Mouse (Mus musculus) heart, embryonic 16.5 days (tissue): ENCODE measurements around the gene Adap1. TPM values are rescaled to one million over a fixed set of nuclear protein-coding genes. Genes with fewer than 3 reads are reported as not detected.
A peak's percentile ranks its signal among the peaks of the same experiment; 100 is the strongest.

Experiments used
- ATAC-seq: fragments of 200-750 bp; cut with Nextera tagmentation; replicated peaks from 2 replicates; pipeline ENCODE4 v1.8.0; 2017; ENCODE audit warnings: moderate number of reproducible peaks; ENCODE audit not compliant: insufficient read depth, low FRiP score; ENCODE audit errors: extremely low read depth
- H3K27ac ChIP-seq: fragments of 300-500 bp; sonication (generic); 2 replicates; pipeline ENCODE4 v1.5.1; 2014; ENCODE audit warnings: mild to moderate bottlenecking, low read length, control low read depth, moderate library complexity
- H3K27me3 ChIP-seq: fragments of 300-500 bp; sonication (generic); 2 replicates; pipeline ENCODE4 v1.6.1; 2014; ENCODE audit warnings: low read length, mixed read lengths; ENCODE audit not compliant: control insufficient read depth, insufficient read depth
- H3K36me3 ChIP-seq: fragments of 300-500 bp; sonication (generic); 2 replicates; pipeline ENCODE4 v1.6.1; 2014; ENCODE audit not compliant: control insufficient read depth, insufficient read depth
- H3K4me1 ChIP-seq: fragments of 300-500 bp; sonication (generic); 2 replicates; pipeline ENCODE4 v1.6.1; 2014; ENCODE audit warnings: low read length, mixed read lengths; ENCODE audit not compliant: control insufficient read depth, insufficient read depth
- H3K4me2 ChIP-seq: fragments of 300-500 bp; sonication (generic); 2 replicates; pipeline ENCODE4 v1.6.1; 2014; ENCODE audit warnings: low read depth, mild to moderate bottlenecking, control low read depth, low read length
- H3K4me3 ChIP-seq: fragments of 300-500 bp; sonication (generic); 2 replicates; pipeline ENCODE4 v1.5.1; 2014; ENCODE audit warnings: mild to moderate bottlenecking, control low read depth, low read length
- H3K9ac ChIP-seq: fragments of 300-500 bp; sonication (generic); 2 replicates; pipeline ENCODE4 v1.6.1; 2014; ENCODE audit warnings: low read length, control low read depth
- H3K9me3 ChIP-seq: fragments of 300-500 bp; sonication (generic); replicated peaks from 2 replicates; pipeline ENCODE4 v1.6.1; 2016; ENCODE audit warnings: low read length; ENCODE audit not compliant: control insufficient read depth
- WGBS: fragments of 180-500 bp; shearing (Covaris S2); extraction: QIAGEN DNeasy Blood & Tissue Kit; methylation state at CpG from one replicate; pipeline ENCODE4 v1.1.7; 2014; 5-methylcytosine and 5-hydroxymethylcytosine counted together
- polyA plus RNA-seq: library from polyadenylated mRNA; unstranded; fragments of >200 nt; fragmentation: Nextera tagmentation; extraction: Ambion mirVana; gene quantifications from 2 replicates; pipeline ENCODE4 v1.2.1, GENCODE M21; 2015

The Adap1 gene
- 0.59 and 1.6 TPM in 2 replicates for polyA plus RNA-seq

DNA sequence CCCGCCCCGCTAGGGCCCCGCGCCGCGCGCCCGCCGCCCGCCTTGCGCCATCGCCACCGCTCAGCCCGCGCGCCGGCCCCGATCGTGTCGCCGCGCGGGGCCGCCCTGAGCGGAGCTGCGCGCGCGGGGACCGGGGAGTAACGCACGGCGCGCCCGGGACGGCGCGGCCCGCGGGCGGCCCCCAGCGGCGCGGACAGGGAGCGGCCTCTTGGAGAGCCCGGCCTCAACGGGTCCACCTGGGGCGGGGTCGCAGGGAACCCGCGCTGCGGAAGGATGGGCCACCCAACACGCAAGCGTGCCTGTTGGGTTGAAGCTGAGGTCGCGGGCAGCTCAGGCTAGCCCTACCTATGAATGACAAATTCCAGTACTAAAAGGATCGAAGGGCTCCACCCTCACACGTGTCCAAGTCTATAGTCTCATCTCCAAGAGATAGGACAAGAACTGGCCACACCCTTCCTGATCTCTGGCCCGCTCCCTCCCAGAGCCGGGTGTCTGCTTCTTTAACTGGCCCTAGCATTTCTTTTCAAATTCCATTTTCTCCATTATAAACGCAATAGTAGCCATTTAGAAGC, at the start of gene Adap1:
TSS of gene Adap1 (minus strand) at position 228 of the 572 bp plus-strand sequence.
- Histone ChIP-seq H3K27ac (no peak within 1 kb of the TSS), H3K4me2 (peak within 1 kb of the TSS; percentile 99), H3K4me3 (peak within 1 kb of the TSS; percentile 73), H3K27me3 (peaks cover 31% of the 10 kb centered on the region), H3K36me3 (no peaks in the 10 kb centered on the region), H3K4me1 (peaks cover 11% of the 10 kb centered on the region), H3K9ac (peak within 1 kb of the TSS; percentile 81), H3K9me3 (no peaks in the 10 kb centered on the region)
- WGBS: 3% methylated on average over 52 of the region's 61 CpGs
- ATAC-seq: peak; percentile 78

DNA sequence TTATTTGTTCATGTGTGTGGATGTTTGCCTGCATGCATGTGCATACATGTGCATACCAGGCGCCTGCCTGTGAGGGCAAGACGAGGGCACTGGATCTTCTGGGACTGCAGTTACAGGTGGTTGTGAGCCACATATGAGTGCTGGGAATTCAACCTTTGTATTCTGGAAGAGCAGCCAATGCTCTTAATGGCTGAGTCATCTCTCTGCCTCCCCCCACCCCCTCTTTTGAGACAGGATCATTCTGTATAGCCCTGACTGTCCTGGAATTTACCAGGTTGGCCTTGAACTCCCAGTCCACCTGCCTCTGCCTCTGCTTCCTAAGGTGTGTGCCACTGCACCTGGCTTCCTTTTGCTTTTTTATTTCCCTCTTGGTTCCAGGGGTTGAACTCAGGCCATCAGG, 49.4 kb upstream of the Adap1 start:
- WGBS: 91% methylated on average over 2 of the region's 2 CpGs
- Histone ChIP-seq H3K36me3 (no peaks in the 10 kb centered on the region), H3K4me3 (no peak overlapping the region), H3K27ac (no peak overlapping the region), H3K4me2 (no peak overlapping the region), H3K9me3 (no peaks in the 10 kb centered on the region), H3K4me1 (peaks cover 52% of the 10 kb centered on the region), H3K27me3 (no peaks in the 10 kb centered on the region), H3K9ac (no peak overlapping the region)
- ATAC-seq: no peak

DNA sequence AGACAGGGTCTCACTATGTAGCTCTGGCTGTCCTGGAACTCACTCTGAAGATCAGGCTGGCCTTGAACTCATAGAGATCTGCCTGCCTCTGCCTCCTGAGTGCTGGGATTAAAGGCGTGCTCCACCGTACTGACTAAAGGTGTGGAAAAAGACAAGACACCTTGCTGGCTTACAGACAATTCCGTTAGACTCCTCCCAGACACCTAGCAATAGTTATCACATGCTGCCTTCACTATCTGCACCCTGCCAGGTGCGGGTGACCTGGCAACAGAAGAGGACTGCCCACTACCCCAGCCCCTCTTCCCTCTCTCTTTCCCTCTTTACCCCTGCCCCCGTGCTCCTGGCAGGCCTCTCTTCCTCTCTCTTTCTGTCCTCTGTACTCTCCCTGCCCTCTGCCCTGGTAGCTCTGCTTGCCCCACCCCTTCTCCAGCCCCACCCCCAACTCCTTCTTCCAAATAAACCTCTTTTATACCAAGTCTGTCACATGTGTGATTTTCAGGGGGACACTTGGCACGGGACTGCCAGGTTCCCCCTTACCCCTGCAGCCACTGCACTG, 48.5 kb upstream of the Adap1 start:
- 75% methylated on average over 6 of the region's 6 CpGs for WGBS
- no peak for ATAC-seq
- H3K9me3 ChIP-seq: no peaks in the 10 kb centered on the region
- no peak overlapping the region for H3K4me3 ChIP-seq
- no peaks in the 10 kb centered on the region for H3K36me3 ChIP-seq
- peaks cover 43% of the 10 kb centered on the region for H3K4me1 ChIP-seq
- no peak overlapping the region for H3K9ac ChIP-seq
- no peaks in the 10 kb centered on the region for H3K27me3 ChIP-seq
- no peak overlapping the region for H3K4me2 ChIP-seq
- no peak overlapping the region for H3K27ac ChIP-seq

DNA sequence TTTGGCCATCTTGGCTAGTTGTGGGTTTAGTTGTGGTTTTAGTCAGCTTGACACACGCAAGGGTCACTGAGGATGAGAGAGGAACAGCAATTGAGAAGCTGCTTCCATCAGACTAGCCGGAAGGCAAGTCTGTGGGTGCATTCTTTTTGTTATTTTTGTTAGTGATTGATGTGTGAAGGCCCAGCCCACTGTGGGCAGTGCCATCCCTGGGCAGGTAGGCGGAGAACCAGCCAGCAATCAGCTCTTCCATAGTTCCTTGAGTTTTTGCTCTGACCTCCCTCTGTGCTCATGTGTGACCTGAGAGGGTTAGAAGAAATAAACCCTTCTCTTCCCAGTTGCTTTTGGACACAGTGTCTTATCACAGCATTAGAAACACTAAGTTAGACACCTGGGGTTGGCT, 47.7 kb upstream of the Adap1 start:
- H3K9me3 ChIP-seq: no peaks in the 10 kb centered on the region
- no peak overlapping the region for H3K4me3 ChIP-seq
- 80% methylated on average over 3 of the region's 3 CpGs for WGBS
- H3K4me2 ChIP-seq: no peak overlapping the region
- H3K27me3 ChIP-seq: no peaks in the 10 kb centered on the region
- no peak overlapping the region for H3K9ac ChIP-seq
- ATAC-seq: no peak
- no peak overlapping the region for H3K27ac ChIP-seq
- no peaks in the 10 kb centered on the region for H3K36me3 ChIP-seq
- H3K4me1 ChIP-seq: peaks cover 34% of the 10 kb centered on the region

DNA sequence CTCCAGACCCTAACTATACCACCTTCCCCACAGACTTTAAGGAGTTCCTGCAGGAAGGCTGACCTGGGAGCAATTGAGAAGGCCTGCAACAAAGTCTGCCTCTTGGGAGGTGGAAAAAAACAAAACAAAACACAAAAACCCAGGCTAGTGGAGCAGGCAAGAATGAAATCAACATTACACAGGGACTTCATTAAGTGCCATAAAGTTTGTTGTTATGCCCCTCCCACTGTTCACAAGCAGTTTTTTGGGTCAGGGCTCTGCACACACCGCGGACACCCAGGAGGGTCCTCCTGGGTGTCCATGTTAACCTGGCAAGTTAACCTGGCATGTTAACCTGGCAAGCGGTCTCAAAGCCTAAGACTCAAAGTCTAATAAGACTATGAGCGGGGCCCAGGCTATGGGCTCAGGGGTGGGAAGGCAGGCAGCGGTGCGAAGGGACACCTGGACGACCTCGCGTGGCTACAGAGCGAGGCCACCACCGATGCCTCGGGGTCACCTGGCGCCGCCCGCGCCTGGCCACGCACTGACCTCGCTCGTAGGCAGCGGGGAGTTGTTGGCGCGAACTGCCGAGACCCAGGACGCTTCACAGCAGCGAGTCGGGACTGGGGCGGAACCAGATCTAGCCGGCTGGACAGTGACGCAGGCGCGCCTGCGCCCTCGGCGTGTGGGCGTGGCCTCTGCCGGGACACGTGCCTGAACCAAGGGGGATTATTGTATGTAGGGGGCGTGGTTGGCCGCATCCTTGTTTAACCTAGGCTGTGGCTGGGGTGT, 46.4 kb upstream of the Adap1 start:
- ATAC-seq: peak; percentile 93
- WGBS: 1% methylated on average over 39 of the region's 39 CpGs
- H3K4me1 ChIP-seq: peaks cover 21% of the 10 kb centered on the region
- H3K27ac ChIP-seq: peak overlapping the region; percentile 76
- H3K27me3 ChIP-seq: no peaks in the 10 kb centered on the region
- no peaks in the 10 kb centered on the region for H3K36me3 ChIP-seq
- H3K4me3 ChIP-seq: peak overlapping the region; percentile 61
- no peaks in the 10 kb centered on the region for H3K9me3 ChIP-seq
- H3K4me2 ChIP-seq: peak overlapping the region; percentile 71
- peak overlapping the region; percentile 81 for H3K9ac ChIP-seq

DNA sequence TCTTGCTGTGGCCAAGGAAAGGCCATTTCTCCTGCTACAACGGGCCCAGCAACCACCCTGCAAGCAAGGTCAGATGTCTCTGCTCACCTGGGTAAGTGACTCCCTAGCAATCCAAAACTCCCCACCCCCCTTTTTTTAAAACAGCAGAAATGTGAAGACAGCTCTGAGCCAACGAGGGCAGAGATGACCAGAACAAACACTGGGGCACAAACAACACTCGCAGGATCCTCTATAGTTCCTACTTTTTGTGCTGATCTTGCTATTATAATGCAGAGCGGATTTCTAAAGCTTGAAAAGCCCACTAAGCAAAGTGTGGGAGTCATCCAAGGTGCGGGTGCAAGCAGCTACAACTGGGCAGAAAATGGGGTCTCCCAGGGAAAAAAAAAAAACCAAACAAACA, 45.7 kb upstream of the Adap1 start:
- H3K9ac ChIP-seq: peak overlapping the region; percentile 81
- peak overlapping the region; percentile 61 for H3K4me3 ChIP-seq
- peak overlapping the region; percentile 71 for H3K4me2 ChIP-seq
- H3K36me3 ChIP-seq: no peaks in the 10 kb centered on the region
- peaks cover 20% of the 10 kb centered on the region for H3K4me1 ChIP-seq
- H3K27ac ChIP-seq: peak overlapping the region; percentile 76; the same call in 1 of the 2 replicates
- no peak for ATAC-seq
- WGBS: 70% methylated on average over 5 of the region's 5 CpGs
- no peaks in the 10 kb centered on the region for H3K9me3 ChIP-seq
- H3K27me3 ChIP-seq: no peaks in the 10 kb centered on the region

DNA sequence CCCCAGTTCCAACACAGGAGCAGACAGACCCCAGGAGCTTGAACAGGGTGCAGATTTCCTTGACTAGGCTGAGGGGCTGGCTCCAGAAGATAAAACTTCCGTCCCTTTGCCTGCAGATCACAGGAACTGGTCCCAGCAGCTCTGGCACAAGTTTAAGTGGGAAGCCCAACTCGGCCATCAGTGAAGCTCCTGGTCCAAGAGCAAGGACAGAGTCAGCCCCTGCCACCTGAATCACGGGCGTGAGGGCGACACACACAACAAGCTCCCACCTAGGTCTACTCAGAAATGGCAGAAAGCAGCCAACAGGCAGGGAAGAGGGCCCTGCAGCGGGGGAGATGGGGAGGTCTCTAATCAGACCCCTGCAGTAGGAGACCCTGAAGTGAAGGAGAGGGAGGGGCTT, 44.9 kb upstream of the Adap1 start:
- Histone ChIP-seq H3K4me3 (no peak overlapping the region), H3K27ac (no peak overlapping the region), H3K9me3 (no peaks in the 10 kb centered on the region), H3K27me3 (no peaks in the 10 kb centered on the region), H3K4me2 (peak overlapping the region; percentile 71; the same call in 1 of the 2 replicates), H3K9ac (peak overlapping the region; percentile 81), H3K4me1 (peaks cover 20% of the 10 kb centered on the region), H3K36me3 (no peaks in the 10 kb centered on the region)
- WGBS: 76% methylated on average over 6 of the region's 6 CpGs
- no peak for ATAC-seq

DNA sequence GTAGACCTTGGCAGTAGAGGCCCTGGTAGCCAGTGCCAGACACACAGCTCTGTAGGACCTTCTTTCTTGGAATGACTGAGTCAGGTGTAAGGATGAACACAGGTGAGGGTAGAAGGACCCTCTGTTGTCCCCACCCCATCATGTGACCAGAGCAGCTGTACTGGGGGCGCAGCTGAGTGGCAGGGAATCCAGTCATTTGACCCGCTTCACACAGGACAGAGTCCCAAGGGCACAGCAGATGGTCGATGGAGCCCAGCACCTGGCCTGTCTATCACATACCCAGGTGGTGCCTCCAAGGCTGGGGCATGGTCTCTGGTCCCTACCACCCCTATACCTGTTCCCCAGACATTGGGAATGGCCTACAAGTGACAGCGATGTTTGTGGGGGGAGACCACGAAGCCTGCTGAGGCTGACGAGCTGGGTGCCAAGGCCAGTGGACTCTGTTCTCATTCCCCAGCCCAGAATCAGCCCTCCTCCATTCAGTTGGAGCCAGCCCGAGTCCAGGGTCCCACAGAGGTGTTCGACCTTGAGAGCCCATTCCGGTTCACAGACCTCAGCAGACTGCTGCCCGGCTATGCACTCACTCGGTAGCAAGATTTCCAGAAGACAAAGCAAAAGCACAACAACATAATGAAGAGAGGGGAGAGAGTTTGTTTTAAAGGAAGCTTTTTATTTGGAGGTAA, 43.4 kb upstream of the Adap1 start:
- Histone ChIP-seq H3K4me1 (peaks cover 31% of the 10 kb centered on the region), H3K4me3 (no peak overlapping the region), H3K27me3 (no peaks in the 10 kb centered on the region), H3K27ac (no peak overlapping the region), H3K9me3 (no peaks in the 10 kb centered on the region), H3K36me3 (no peaks in the 10 kb centered on the region), H3K4me2 (no peak overlapping the region), H3K9ac (no peak overlapping the region)
- 82% methylated on average over 11 of the region's 11 CpGs for WGBS
- ATAC-seq: no peak
